Mouse (Mus musculus) central nervous system, embryonic 11.5 days (tissue): Measurements from ENCODE around the gene Rarb. TPM values are rescaled to one million over a fixed set of nuclear protein-coding genes. Genes with fewer than 3 reads are reported as not detected.

Source experiments
- polyA plus RNA-seq: library from polyadenylated mRNA; depleted of rRNA; stranded (reverse); fragments of >200 nt; gene quantifications from 2 replicates; pipeline ENCODE4 v1.2.3, GENCODE M21; 2012; rRNA removed

Rarb gene
- polyA plus RNA-seq, result 12.5 and 22.2 TPM in 2 replicates

DNA sequence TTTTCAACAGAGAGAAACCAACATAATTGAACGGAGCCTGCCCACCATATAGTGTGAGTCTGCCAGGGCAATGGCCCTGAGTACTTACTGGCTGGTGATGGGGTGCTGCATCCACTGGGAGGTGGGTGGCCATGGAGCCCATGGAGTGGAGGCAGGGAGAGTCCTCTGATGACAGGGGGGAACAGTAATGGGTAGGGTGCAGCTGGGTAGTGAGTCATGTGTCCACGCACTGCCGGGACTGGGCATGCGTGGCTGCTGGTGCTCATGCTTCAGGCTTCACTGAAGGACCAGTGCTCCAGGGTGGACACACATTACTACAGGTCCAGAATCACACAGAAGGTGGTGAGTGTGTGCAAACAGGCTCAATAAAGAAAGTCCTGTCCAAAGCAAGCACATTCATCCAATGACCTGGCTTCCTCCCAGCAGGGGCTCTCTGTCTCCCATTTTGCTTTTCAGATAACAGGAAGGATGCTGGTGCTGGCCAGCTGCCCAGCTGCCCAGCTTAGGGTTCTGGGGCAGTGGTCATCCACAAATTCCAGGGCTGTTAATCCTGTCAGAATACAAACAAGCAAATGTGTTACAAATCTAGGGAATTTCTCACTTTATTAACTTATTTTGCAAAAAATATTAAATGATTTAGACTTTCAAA lies at the start of gene Rarb:
Rarb (minus strand) TSS at position 555 of the 649 bp plus-strand sequence.

